Mouse (Mus musculus): ENCODE data around the gene Ralgapa2. TPM values are rescaled to one million over a fixed set of nuclear protein-coding genes. Genes with fewer than 3 reads are reported as not detected.

Gene Ralgapa2
- total RNA-seq, 2 experiments from 2014 or later = 19.0 to 21.3 TPM

- no peak for DNase-seq (ENCODE audit: low spot score in 2 of 2)
Measured at GRCm38 (mm10) chr2:146224141-146224540, 288.0 kb downstream of the Ralgapa2 start.

DNA sequence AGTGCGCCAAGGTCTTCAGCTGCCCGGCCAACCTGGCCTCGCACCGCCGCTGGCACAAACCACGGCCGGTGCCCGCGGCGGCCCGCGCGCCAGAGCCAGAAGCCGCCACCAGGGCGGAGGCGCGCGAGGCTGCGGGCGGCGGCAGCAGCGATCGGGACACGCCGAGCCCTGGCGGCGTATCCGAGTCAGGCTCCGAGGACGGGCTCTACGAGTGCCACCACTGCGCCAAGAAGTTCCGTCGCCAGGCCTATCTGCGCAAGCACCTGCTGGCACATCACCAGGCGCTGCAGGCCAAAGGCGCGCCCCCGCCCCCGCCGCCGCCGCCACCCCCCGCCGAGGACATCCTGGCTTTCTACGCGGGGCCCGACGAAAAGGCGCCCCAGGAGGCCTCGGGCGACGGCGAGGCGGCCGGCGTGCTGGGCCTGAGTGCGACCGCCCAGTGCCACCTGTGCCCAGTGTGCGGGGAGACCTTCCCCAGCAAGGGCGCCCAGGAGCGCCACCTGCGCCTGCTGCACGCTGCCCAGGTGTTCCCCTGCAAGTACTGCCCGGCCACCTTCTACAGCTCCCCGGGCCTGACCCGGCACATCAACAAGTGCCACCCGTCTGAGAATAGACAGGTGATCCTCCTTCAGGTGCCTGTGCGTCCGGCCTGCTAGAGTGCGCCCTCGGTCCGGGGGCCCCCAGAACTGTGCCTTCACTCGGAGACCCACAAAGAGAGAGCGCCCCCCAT lies 288.8 kb downstream of the Ralgapa2 start:
- DNase-seq (ENCODE audit: low spot score in 2 of 2) = no peak

GRCm38 (mm10) chr2:146222279-146223175 lies 289.6 kb downstream of the Ralgapa2 start:
- DNase-seq (ENCODE audit: low spot score in 2 of 2) = no peak

GRCm38 (mm10) chr2:146221929-146222278 lies 290.2 kb downstream of the Ralgapa2 start:
- peak in 1 of 2 experiments; percentile 28 for DNase-seq (ENCODE audit: low spot score in 2 of 2)

DNA sequence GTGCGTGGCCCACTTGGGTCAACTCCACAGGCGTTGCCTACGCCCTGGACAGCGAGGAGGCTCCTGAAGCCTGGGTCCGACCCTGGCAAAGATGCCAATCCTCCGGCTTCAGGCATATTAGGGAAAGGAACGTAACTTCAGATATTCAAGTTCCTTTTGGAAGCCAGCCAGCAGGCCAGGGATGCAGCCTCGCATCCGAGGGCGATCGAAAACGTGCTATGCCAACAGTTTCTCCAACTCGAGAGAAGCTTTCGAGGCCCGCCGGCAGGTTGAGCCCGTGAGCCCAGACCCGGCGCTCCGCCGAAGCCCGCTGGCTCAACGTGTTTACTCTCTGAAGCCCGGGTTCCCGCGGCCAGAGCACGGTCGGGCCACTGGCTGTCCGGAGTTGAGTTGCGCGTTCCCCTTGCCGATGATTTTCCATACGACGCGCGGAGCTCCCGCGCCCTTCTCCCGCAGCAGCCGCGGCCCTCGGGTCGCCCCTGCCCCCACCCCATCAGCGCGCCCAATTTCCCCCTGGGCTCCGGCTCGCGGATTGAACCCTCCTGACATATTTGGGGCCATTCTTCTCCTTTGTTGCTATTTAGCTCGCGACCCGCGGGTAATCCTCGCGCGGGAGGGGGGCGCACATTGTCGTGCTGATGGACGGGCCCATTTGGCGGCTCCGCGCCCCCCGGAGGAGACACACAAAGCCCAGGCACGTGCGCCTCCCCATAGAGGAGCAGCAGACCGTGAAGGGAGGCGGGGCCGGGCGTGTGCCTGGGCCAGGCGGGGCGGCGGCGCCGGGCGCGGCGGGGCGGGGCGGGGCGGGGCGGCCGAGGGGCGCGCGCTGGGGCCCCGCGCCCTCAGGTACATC lies 290.8 kb downstream of the Ralgapa2 start, which contains the start of gene Insm1:
Gene Insm1 (plus strand): TSS at position 846 of the 853 bp plus-strand sequence.
- DNase-seq (ENCODE audit: low spot score in 2 of 2) = peak; percentile 11 to 51

DNA sequence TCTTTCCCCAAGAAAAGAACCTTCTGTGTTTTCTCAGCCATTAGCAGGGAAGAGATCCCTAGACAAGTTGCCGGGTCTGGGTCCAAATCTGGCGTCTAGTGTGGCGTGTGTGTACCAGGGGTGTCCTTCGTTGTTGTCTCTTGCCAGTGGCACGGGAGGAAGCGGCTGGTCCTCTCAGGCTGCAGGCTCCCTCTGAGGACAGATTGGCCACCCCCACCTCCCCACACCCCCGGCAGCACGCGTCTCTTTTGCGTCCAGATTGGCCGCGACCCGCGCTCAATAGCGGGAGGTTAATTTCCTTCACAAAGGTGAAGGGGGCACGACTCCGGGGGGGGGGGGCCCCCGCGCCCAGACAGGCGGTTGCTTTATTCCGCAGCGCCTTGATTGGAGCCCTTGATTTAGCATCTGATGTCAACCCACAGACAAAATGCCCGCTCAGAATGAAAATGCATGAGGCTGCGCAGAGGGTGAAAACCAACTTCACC lies 291.5 kb downstream of the Ralgapa2 start:
- DNase-seq (ENCODE audit: low spot score in 2 of 2) = no peak

DNA sequence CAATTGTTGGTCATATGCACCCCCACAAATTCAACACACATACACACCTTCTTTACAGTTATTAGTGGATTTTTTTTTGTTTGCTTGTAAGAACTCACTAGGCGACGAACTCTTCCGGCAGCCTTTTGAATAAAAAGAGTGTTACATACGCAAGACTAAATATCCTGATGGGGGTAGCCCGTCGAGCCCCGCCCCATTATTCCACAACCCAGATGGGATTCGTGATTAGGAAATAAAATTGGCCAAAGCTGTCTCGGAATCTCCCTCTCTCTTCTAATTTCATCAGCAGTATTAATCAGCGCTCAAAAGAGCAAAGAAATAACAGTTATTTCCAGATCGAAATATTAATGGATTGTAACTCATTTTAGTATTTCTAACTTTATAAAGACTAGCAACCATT lies 292.4 kb downstream of the Ralgapa2 start:
- DNase-seq (ENCODE audit: low spot score in 2 of 2) = no peak

GRCm38 (mm10) chr2:146218881-146219535 lies 293.1 kb downstream of the Ralgapa2 start:
- no peak for DNase-seq (ENCODE audit: low spot score in 2 of 2)

- no peak for DNase-seq (ENCODE audit: low spot score in 2 of 2)
Measured at GRCm38 (mm10) chr2:146218161-146218691, 293.9 kb downstream of the Ralgapa2 start.

- DNase-seq (ENCODE audit: low spot score in 2 of 2) = no peak
Measured at GRCm38 (mm10) chr2:146217227-146217980, 294.7 kb downstream of the Ralgapa2 start.

DNA sequence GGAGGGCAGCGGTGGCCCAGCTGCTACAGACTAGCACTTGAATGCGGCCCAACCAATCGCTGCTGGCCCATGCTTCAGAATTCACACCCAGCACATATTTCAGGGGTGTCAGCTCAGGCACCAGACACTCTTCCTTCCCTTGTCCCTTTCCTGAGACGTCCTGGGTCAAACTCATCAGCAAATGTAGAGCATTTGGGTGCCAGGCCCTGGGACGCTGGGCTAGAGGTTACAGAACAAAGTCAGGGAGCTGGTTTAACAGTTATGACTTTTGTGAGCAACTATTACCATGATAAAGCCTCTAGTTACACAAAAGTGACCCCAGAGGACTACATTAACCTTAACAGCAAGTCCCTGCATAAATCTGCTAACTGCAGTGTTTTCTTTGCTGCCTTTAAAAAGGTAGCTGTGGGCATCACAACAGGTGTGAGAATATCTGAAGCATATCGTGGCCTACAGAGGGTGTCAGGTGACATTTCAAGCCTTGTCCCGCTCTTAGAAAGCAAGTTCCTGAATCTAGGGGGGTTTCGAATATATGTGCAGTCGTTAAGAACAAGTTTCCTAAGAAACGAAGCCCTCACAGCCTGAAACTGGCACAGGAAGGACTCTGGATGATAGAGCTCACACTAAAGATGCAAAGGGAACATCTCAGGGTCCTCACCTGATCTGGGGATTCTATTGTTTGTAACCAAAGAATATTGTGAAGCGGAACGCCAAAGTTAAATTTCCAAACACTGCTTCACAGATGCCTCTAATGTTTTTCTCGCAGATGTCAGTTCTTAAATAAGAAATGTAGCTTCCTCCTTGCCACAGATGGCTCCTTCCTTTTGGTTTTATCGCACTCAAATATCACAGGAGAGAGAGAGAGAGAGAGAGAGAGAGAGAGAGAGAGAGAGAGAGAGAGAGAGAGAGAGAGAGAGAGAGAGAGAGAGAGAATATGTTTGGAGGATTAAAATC lies 295.8 kb downstream of the Ralgapa2 start:
- DNase-seq (ENCODE audit: low spot score in 2 of 2) = no peak

DNA sequence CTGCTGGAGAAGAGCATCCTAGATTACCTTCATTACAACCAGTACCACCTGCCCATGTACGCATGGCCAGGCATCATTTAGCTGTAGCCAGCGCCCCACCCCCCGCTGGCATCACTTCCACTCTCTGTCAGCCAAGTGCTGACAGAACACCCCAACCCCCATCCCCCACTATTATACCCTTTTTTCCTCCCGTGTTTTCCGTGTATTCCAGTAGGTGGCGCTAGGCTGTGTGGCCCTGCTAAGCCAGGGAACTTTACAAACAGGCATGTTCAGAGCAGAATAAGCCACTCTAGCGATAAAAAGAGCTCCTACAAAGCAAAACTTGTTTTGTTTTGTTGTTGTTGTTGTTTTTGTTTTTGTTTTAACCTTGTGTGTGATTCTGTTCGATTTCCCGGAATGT lies 297.4 kb downstream of the Ralgapa2 start:
- DNase-seq (ENCODE audit: low spot score in 2 of 2) = peak in 1 of 2 experiments; percentile 61

- no peak for DNase-seq (ENCODE audit: low spot score in 2 of 2)
Measured at GRCm38 (mm10) chr2:146210968-146211367, 301.2 kb downstream of the Ralgapa2 start.

- no peak for DNase-seq (ENCODE audit: low spot score in 2 of 2)
Measured at GRCm38 (mm10) chr2:146197947-146198346, 314.2 kb downstream of the Ralgapa2 start.

GRCm38 (mm10) chr2:146196126-146196525 lies 316.0 kb downstream of the Ralgapa2 start:
- DNase-seq (ENCODE audit: low spot score in 2 of 2) = no peak

Measured in layer of hippocampus, adult 18-20 months (tissue).